Mouse (Mus musculus) WW6 (cell line): ENCODE data around the gene Vmn2r80.
"Not testable (repeated sequence)": the region's sequence is repeated elsewhere in the genome, so short reads cannot be mapped to it uniquely, and the experiment has no call there.

Experiments used
- DNase-seq: peaks from one replicate; pipeline ENCODE4 v3.0.0-alpha.2; 2013; ENCODE audit warnings: low read depth, low spot score

Vmn2r80 gene

DNA sequence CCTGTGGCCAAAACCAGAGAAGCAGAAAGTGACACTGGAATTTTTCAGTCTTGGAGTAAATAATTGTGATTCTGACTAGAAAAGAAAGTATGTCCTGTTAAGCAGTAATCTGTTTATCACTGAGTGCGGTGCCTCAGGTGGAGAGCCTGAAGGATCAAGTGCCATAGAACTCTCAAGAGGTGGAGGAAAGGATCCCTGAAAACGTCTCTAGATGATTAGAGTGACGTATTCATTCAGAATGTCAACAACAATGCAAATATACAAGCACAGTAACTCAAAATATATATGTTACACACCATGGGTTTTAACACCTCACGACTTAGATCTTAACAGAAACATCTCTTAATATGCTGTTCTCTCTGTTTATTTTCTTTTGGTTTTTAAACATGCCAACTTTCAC, at the start of gene Vmn2r80:
Gene Vmn2r80, plus strand, starts transcription at position 301 of the 400 bp plus-strand sequence.
- DNase-seq, result not testable (repeated sequence)

DNA sequence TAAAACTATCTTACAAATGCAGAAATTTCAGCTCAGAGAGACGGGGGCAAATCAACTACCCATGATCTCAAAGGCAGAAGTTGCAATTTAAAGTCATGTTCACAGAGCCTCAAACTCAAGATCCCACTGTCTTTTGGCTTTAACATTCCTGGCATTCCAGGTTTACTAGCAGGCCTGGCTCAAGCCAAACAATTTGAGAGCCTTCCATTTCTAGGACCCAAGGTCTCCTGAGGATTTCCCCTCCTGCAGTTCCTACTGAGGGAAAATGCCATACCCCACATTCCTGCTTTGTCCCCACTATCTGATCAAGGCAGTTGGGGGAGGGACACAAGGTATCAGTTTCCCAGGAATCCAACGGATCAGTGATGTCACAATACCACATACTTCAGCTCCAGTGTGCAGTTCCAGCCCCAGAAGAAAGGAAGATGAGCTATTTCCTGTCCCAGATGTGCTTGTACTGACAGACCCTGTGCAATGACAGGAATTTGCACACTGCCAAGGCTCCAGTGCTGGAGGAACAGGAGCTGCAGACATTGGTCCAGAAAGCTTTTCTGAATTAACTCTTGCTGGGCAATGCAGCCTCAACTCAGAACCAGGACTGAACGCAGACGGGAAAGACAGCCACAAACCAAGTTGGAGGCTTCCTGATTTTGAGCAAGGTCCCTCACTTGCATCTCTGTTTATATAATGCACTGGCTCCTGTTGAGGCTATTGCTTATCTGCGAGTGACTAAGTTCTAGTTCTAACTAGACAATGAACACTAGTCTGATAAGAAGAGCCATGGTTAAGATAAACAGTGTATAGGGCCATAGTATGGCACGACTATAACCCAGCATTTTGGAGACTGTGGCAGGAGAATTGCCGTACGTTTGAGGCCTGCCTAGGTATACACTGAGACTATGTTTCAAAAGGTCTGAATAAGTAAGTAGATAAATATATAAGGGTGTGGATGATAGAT, 42.0 kb upstream of the Vmn2r80 start:
- DNase-seq, result no peak

DNA sequence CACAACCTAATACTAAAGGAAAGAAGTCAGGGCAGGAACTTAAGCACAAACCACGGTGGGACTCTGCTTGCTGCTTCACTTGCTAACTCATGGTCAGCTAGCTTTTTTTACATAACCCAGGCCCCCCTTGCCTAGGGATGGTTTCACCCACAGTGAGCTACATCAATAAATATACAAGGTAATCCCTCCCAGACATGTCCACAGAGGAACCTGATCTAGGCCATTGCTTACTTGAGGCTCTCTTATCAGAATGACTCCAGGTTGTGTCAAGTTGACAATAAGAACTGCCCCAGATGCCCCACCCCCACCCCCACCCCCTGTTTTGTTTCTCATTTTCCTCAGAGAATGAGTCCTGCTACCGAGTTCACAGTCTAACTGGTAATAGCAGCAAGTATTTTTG, 41.0 kb upstream of the Vmn2r80 start:
- no peak for DNase-seq

DNA sequence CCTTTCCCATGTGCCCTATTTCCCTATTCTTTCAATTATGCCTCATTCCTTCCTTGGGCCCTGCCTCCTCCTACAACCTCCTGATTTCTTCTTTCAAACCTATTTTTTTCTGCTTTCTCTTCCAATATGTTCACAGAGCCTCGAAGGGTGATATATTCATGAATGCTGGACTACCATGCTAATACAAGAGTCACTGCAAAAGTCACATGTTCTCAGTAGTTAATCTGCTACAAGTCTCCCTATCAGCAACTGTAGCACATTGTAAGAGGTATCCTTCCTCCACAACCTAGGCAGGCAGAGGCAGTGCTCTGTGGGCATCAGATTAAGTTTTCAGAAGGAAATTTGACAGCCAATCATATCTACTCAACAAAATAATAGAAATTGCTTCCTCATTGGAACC, 39.4 kb upstream of the Vmn2r80 start:
- DNase-seq, result no peak

DNA sequence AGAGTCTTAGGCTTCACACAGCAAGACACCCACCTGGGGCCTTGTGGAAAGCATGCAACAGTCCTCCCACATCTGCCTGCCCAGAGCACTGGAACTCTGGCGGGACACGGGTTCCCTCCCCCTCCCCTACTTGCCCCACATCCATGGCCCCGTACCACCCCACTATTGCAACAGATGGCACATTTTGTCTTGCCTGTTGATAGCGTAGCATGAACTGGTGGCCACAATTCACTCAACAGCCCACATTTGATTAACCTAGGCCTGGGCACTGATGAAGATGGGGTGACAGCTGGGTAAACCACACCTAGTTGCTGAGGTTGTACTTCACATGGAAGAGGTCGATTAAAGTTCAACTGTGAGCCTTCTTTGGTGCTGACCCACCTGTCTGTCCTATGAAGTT, 38.1 kb upstream of the Vmn2r80 start:
- DNase-seq, result no peak

DNA sequence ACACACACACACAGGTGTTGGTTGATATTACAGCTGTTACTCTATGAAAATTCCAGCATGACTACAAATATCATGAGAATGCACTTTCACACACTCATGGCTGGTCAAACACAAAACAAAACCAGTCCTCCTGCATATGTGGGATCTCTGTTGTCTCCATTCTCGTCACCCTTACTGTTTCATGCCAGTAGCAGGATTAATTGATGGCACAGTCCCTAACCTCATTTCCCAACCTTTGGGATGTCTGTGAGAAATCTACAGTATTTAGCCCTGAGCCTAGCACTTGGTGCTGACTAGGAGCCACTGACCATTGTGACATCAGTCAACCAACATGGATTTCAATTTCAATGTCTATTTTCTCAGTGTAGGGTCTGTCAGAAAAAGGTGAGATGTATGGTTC, 33.5 kb upstream of the Vmn2r80 start:
- no peak for DNase-seq

DNA sequence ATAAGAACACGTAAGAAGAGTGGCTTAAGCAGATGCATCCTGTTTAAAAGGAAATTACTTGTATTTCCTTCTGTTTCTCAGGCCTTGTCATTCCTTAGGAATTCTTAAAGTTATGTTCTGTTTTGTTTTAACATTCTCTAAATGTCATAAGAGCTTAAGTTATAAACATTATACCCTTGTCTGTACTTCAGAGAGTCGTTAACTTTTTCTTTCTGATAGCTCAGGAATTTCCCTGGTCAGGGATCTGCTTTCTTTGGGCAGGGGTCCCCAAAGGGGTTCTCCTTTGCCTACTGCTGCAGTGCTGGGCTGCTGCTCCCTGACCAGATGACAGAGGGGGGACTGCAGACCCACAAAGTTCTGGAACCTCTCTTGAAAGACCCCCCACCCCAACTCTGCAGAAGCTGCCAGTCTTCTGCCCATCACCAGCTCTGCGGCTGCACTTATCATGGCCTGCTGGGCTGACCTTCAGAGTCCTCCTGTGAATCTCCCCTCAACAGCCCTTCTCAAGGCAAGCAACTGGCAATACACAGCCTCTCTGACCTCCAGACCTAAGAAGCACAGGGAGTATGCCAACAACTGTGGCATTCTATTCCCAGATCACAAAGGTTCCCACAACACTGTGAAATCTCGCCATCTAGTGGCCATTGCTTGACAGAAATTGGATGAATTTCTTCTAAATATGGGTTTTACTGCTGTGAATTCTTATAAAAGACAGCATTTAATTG, 32.3 kb upstream of the Vmn2r80 start:
- no peak for DNase-seq

DNA sequence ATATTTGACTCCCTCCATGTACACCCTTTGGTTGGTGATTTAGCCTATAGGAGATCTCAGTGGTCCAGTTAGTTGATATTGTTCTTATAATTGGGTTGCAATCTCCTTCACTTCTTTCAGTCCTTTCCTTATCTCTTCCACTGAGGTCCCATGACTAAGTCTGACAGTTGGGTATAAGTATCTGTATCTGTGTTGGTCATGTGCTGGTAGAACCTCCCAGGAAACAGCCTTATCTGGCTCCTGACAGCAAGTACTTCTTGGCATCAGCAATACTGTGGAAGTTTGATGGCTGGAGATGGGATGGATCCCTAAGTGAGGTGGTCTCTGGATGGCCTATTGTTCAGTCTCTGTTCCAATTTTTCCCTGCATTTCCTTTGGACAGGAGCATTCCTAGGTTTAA, 3.0 kb downstream of the Vmn2r80 start:
- no peak for DNase-seq

DNA sequence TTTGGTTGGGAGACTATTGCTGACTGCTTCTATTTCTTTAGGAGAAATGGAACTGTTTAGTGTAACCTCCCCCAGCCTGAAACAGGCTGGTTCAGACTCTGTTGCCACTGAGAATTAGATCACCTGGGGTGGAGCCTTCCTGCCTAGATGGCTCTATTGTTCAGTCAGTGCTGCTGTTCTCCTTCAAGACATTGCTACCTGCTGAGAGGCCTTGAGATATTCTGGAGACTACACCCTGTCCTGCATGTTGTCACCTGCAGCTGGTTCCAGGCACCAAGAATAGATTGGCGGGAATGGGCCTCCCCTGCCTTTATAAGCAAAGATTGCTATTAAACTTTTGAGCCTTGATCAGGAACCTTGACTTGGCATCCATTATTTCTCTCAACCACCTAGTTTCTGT, 51.4 kb downstream of the Vmn2r80 start:
- peak; percentile 16 for DNase-seq

DNA sequence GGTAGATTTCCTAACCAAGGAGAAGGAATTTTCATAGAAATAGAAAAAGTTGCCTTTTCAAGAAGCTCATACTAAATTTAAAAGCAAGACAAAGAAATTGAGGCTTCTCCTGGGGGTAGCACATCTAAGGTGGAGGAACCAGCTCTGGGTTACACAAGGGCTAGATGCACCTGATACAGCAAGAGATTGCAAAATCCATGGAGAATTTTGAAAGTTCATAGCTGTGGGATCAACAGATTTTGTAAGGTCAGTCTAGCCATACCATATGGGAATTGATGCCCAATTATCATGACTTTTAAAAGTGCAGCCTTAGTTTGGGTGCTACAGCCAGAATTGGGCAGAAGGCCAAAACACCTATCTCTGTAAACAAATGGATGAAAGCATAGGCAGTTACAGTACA, 71.9 kb downstream of the Vmn2r80 start:
- DNase-seq, result no peak

DNA sequence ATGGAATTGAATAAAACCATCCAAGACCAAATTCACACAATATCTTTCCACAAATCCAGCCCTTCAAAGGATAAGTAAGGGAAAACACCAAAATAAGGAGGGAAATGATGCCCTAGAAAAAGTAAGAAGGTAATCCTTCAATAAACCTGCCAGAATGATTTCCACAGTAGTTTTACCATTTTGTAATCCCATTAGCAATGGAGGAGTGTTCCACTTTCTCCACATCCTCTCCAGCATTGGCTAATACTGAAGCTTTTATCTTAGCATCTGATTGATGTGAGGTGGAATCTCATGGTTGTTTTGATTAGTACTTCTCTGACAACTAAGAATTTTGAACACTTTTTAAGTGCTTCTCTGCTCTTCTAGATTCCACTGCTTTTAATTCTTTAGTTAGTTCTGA, 73.0 kb downstream of the Vmn2r80 start:
- DNase-seq, result no peak

DNA sequence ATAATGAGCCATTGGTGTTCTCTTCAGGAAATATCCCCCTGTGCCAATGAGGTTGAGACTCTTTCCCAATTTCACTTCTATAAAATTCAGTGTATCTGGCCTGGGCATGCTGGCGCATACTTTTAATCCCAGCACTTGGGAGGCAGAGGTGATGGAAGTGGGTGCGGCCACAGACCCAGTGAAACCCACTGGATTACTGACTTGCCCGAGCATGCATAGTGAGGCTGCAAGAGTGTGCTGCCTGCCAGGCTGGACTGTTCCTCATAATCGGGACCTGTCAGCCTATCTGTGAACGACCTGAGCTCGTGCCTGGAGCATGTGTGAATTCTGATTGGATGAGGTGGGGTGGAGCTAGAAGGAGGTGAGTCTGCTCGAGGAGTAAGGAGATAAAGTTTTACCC, 73.6 kb downstream of the Vmn2r80 start:
- DNase-seq, result no peak
